Mouse (Mus musculus) hindbrain, postnatal 0 days (tissue): ENCODE measurements around the gene Maml3. TPM values are rescaled to one million over a fixed set of nuclear protein-coding genes. Genes with fewer than 3 reads are reported as not detected.

Experiments
- ATAC-seq: fragments of 200-750 bp; cut with Nextera tagmentation; 2 replicates; pipeline ENCODE4 v1.8.0; 2017; ENCODE audit warnings: mild to moderate bottlenecking, moderate TSS enrichment, moderate library complexity
- DNase-seq: peaks from one replicate; pipeline ENCODE4 v3.0.0-alpha.2; 2015; ENCODE audit warnings: low spot score
- H3K27ac ChIP-seq: fragments of 300-500 bp; sonication (generic); 2 replicates; pipeline ENCODE4 v1.5.1; 2014; ENCODE audit warnings: mild to moderate bottlenecking
- H3K27me3 ChIP-seq: fragments of 300-500 bp; sonication (generic); 2 replicates; pipeline ENCODE4 v1.6.1; 2014; ENCODE audit warnings: low read length, mixed read lengths; ENCODE audit not compliant: insufficient read depth
- H3K36me3 ChIP-seq: fragments of 300-500 bp; sonication (generic); 2 replicates; pipeline ENCODE4 v1.6.1; 2014; ENCODE audit warnings: low read length, mixed read lengths; ENCODE audit not compliant: insufficient read depth
- H3K4me1 ChIP-seq: fragments of 300-500 bp; sonication (generic); 2 replicates; pipeline ENCODE4 v1.6.1; 2014; ENCODE audit warnings: antibody characterized with exemption, low read length, mixed read lengths; ENCODE audit not compliant: insufficient read depth
- H3K4me2 ChIP-seq: fragments of 300-500 bp; sonication (generic); 2 replicates; pipeline ENCODE4 v1.6.1; 2014; ENCODE audit warnings: low read depth, mild to moderate bottlenecking, low read length, moderate library complexity, mixed read lengths
- H3K4me3 ChIP-seq: fragments of 300-500 bp; sonication (generic); 2 replicates; pipeline ENCODE4 v1.5.1; 2014; ENCODE audit warnings: low read length
- H3K9ac ChIP-seq: fragments of 300-500 bp; sonication (generic); replicated peaks from 2 replicates; pipeline ENCODE4 v1.6.1; 2014; ENCODE audit warnings: mild to moderate bottlenecking, low read length, moderate library complexity, mixed read lengths
- H3K9me3 ChIP-seq: fragments of 300-500 bp; sonication (generic); 2 replicates; pipeline ENCODE4 v1.6.1; 2016; ENCODE audit warnings: low read length, mixed read lengths
- CTCF ChIP-seq: IDR thresholded peaks from 2 replicates; pipeline ENCODE4 v1.5.1; 2016; ENCODE audit warnings: antibody characterized with exemption, control low read depth, low read depth
- WGBS: fragments of 180-500 bp; shearing (Covaris S2); extraction: QIAGEN DNeasy Blood & Tissue Kit; methylation state at CpG from one replicate; pipeline ENCODE4 v1.1.7; 2014; 5-methylcytosine and 5-hydroxymethylcytosine counted together
- polyA plus RNA-seq: library from polyadenylated mRNA; unstranded; fragments of >200 nt; fragmentation: Nextera tagmentation; extraction: Ambion mirVana; gene quantifications from 2 replicates; pipeline ENCODE4 v1.2.1, GENCODE M21; 2015
- total RNA-seq: library from RNA; depleted of rRNA; stranded (reverse); fragments of >200 nt; gene quantifications from 2 replicates; pipeline ENCODE4 v1.2.3, GENCODE M21; 2014

Gene Maml3
- total and polyA plus RNA-seq, 2 experiments from 2014 or later: 4.8 to 18.8 TPM

- no peak overlapping the region for H3K9ac ChIP-seq
- DNase-seq (no peak), ATAC-seq (no peak)
- no peak overlapping the region for H3K4me2 ChIP-seq
- no peak for TF ChIP-seq CTCF
- no peak overlapping the region for H3K27ac ChIP-seq
- H3K9me3 ChIP-seq: no peaks in the 10 kb centered on the region
- H3K36me3 ChIP-seq: no peaks in the 10 kb centered on the region
- peaks cover 24% of the 10 kb centered on the region for H3K4me1 ChIP-seq
- 79% methylated on average over 4 of the region's 4 CpGs for WGBS
- H3K27me3 ChIP-seq: no peaks in the 10 kb centered on the region
- H3K4me3 ChIP-seq: no peak overlapping the region
Observed at GRCm38 (mm10) chr3:51871346-51871745, 233.5 kb downstream of the Maml3 start.

GRCm38 (mm10) chr3:51869980-51870379, 234.9 kb downstream of the Maml3 start:
- peak; percentile 63 for DNase-seq
- peak; percentile 78 for ATAC-seq
- no peak overlapping the region for H3K4me3 ChIP-seq
- TF ChIP-seq CTCF: no peak
- H3K9ac ChIP-seq: no peak overlapping the region
- H3K36me3 ChIP-seq: no peaks in the 10 kb centered on the region
- peaks cover 24% of the 10 kb centered on the region for H3K4me1 ChIP-seq
- H3K9me3 ChIP-seq: no peaks in the 10 kb centered on the region
- WGBS: 25% methylated on average over 6 of the region's 6 CpGs
- no peaks in the 10 kb centered on the region for H3K27me3 ChIP-seq
- peak overlapping the region; percentile 66 for H3K27ac ChIP-seq
- H3K4me2 ChIP-seq: 0 out of 2 replicates have a peak overlapping the region, but pooled peaks have one; percentile 3

GRCm38 (mm10) chr3:51868857-51869256, 236.0 kb downstream of the Maml3 start:
- 0 out of 2 replicates have a peak overlapping the region, but pooled peaks have one; percentile 13 for H3K4me2 ChIP-seq
- ATAC-seq: no peak
- no peak for DNase-seq
- peaks cover 24% of the 10 kb centered on the region for H3K4me1 ChIP-seq
- WGBS: 25% methylated on average over 5 of the region's 5 CpGs
- H3K4me3 ChIP-seq: no peak overlapping the region
- H3K36me3 ChIP-seq: no peaks in the 10 kb centered on the region
- no peaks in the 10 kb centered on the region for H3K9me3 ChIP-seq
- no peaks in the 10 kb centered on the region for H3K27me3 ChIP-seq
- peak overlapping the region; percentile 66; the same call in 1 of the 2 replicates for H3K27ac ChIP-seq
- H3K9ac ChIP-seq: no peak overlapping the region
- TF ChIP-seq CTCF: no peak

- H3K27me3 ChIP-seq: no peaks in the 10 kb centered on the region
- no peaks in the 10 kb centered on the region for H3K36me3 ChIP-seq
- no peak for DNase-seq
- no peak overlapping the region for H3K27ac ChIP-seq
- no peaks in the 10 kb centered on the region for H3K9me3 ChIP-seq
- WGBS: 76% methylated on average over 5 of the region's 5 CpGs
- peaks cover 24% of the 10 kb centered on the region for H3K4me1 ChIP-seq
- TF ChIP-seq CTCF: no peak
- H3K4me2 ChIP-seq: no peak overlapping the region
- no peak overlapping the region for H3K4me3 ChIP-seq
- no peak for ATAC-seq
- no peak overlapping the region for H3K9ac ChIP-seq
Observed at GRCm38 (mm10) chr3:51866446-51866845, 238.4 kb downstream of the Maml3 start.

DNA sequence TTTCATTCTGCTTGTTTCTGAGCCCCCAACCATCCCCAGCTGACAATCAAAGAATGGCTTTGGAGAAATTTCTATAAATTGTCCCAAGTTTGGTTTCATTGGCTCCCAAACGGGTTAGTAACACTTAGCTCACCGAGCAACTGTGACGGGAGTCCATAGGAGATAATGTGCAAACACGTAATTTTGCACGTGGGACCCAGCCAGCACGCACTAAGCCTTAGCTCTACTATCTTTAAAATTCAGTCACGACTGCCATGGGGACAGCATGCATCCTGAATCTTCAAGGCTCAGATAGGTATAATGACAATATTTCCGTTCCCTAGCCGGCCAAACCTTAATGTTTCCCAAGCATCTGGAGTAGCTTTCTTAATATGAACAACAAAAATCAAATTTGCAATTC, 243.2 kb downstream of the Maml3 start:
- Histone ChIP-seq H3K27me3 (no peaks in the 10 kb centered on the region), H3K27ac (no peak overlapping the region), H3K4me1 (no peaks in the 10 kb centered on the region), H3K9ac (no peak overlapping the region), H3K4me2 (no peak overlapping the region), H3K36me3 (no peaks in the 10 kb centered on the region), H3K9me3 (no peaks in the 10 kb centered on the region), H3K4me3 (no peak overlapping the region)
- no peak for DNase-seq
- 74% methylated on average over 9 of the region's 9 CpGs for WGBS
- no peak for ATAC-seq
- TF ChIP-seq CTCF: no peak

DNA sequence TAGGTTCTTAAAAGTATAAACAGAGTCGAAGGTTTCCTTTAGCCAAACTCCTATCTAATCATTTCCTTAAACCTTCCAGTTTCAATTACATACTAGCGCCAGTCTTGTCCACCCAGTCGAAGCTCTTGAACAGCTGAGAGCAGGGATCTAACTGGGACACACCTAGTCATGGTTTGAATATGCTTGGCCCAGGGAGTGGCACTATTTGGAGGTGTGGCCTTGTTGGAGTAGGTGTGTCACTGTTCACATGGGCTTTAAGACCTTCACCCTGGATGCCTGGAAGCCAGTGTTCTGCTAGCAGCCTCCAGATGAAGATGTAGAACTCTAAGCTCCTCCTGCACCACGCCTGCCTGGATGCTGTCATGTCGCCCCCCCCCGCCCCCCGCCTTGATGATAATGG, 244.4 kb downstream of the Maml3 start:
- DNase-seq (no peak), ATAC-seq (no peak)
- no peak overlapping the region for H3K4me3 ChIP-seq
- H3K27ac ChIP-seq: no peak overlapping the region
- WGBS: 93% methylated on average over 7 of the region's 7 CpGs
- no peak overlapping the region for H3K4me2 ChIP-seq
- no peaks in the 10 kb centered on the region for H3K4me1 ChIP-seq
- no peak overlapping the region for H3K9ac ChIP-seq
- no peaks in the 10 kb centered on the region for H3K27me3 ChIP-seq
- TF ChIP-seq CTCF: no peak
- H3K9me3 ChIP-seq: no peaks in the 10 kb centered on the region
- H3K36me3 ChIP-seq: no peaks in the 10 kb centered on the region

- TF ChIP-seq CTCF: no peak
- Histone ChIP-seq H3K9me3 (no peaks in the 10 kb centered on the region), H3K4me3 (no peak overlapping the region), H3K4me2 (no peak overlapping the region), H3K27me3 (no peaks in the 10 kb centered on the region), H3K4me1 (no peaks in the 10 kb centered on the region), H3K9ac (no peak overlapping the region), H3K36me3 (no peaks in the 10 kb centered on the region), H3K27ac (no peak overlapping the region)
- ATAC-seq: no peak
- 76% methylated on average over 2 of the region's 2 CpGs for WGBS
- DNase-seq: no peak
Observed at GRCm38 (mm10) chr3:51859208-51859607, 245.7 kb downstream of the Maml3 start.
